Mouse (Mus musculus) kidney, adult 2 months (tissue): ENCODE results near the gene Ccl1.

Source experiments
- CTCF ChIP-seq: fragments of 200-500 bp; conservative IDR thresholded peaks from 2 replicates; pipeline ENCODE4 v1.5.1; 2011; ENCODE audit warnings: low read depth, mild to moderate bottlenecking, control low read depth, low read length, moderate library complexity, mixed read lengths; ENCODE audit not compliant: insufficient read depth, insufficient read length
- POLR2A ChIP-seq: fragments of 200-500 bp; IDR thresholded peaks from one replicate; pipeline ENCODE4 v1.6.1; 2011; ENCODE audit warnings: low read depth, low read length, control low read depth

DNA sequence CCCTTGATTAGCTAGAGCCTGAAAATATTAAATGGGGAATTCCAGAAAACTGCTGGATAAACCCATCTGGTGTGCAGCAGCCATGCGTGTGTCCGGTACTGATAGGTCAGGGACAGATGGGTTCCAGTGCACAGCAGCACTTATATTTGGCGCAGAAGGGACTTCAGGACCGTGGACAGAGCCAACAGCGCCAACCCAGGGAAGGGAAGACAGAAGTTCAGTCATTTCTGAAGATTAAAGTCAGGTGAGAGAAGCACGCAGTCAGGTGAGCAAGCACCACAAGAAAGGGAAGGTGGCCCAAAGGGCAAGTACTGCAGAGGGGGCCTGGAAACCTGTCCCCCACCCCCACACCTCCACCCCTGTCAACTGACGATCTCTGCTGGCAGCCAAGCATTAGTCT is 7.7 kb upstream of the Ccl1 start:
- TF ChIP-seq CTCF = no peak
- TF ChIP-seq POLR2A = no peak
